Mouse (Mus musculus) liver, adult 2 months (tissue): ENCODE data around the gene Maml2. TPM values are rescaled to one million over a fixed set of nuclear protein-coding genes. Genes with fewer than 3 reads are reported as not detected.

Source experiments
- DNase-seq: peaks from one replicate; pipeline ENCODE4 v3.0.0-alpha.2; 2011; ENCODE audit warnings: low read depth, low spot score; ENCODE audit errors: extremely low read depth
- H3K27ac ChIP-seq: fragments of 200-500 bp; replicated peaks from 2 replicates; pipeline ENCODE4 v1.5.1; 2012; ENCODE audit warnings: low read depth, mild to moderate bottlenecking, control low read depth, inconsistent platforms, low read length; ENCODE audit not compliant: insufficient read depth
- H3K27me3 ChIP-seq: fragments of 200-500 bp; 2 replicates; pipeline ENCODE4 v1.6.1; 2012; ENCODE audit warnings: mild to moderate bottlenecking, moderate library complexity, low read length, inconsistent platforms; ENCODE audit not compliant: control insufficient read depth, insufficient read depth
- H3K36me3 ChIP-seq: fragments of 200-500 bp; 2 replicates; pipeline ENCODE4 v1.6.1; 2012; ENCODE audit warnings: low read length, inconsistent platforms; ENCODE audit not compliant: control insufficient read depth, insufficient read depth
- H3K4me1 ChIP-seq: fragments of 200-500 bp; 2 replicates; pipeline ENCODE4 v1.6.1; 2011; ENCODE audit warnings: low read length; ENCODE audit not compliant: control insufficient read depth, insufficient read depth
- H3K4me3 ChIP-seq: fragments of 200-500 bp; 2 replicates; pipeline ENCODE4 v1.5.1; 2011; ENCODE audit warnings: low read depth, mild to moderate bottlenecking, control low read depth, low read length, moderate library complexity; ENCODE audit not compliant: insufficient read depth
- H3K79me2 ChIP-seq: fragments of 200-500 bp; 2 replicates; pipeline ENCODE4 v1.6.1; 2012; ENCODE audit warnings: inconsistent platforms, mild to moderate bottlenecking, low read length, moderate library complexity; ENCODE audit not compliant: control insufficient read depth, insufficient read depth
- H3K9ac ChIP-seq: fragments of 200-500 bp; 2 replicates; pipeline ENCODE4 v1.6.1; 2012; ENCODE audit warnings: low read depth, mild to moderate bottlenecking, control low read depth, inconsistent platforms, low read length
- CTCF ChIP-seq: fragments of 200-500 bp; IDR thresholded peaks from 2 replicates; pipeline ENCODE4 v1.5.1; 2011; ENCODE audit warnings: low read depth, low read length, control low read depth
- POLR2A ChIP-seq: fragments of 200-500 bp; IDR thresholded peaks from 2 replicates; pipeline ENCODE4 v1.6.1; 2011; ENCODE audit warnings: low read length, control low read depth; ENCODE audit not compliant: insufficient read depth; ENCODE audit errors: extremely low read depth
- WGBS: fragments of 180-500 bp; shearing (Covaris S2); methylation state at CpG from one replicate; pipeline ENCODE4 v1.1.7; 2018; 5-methylcytosine and 5-hydroxymethylcytosine counted together
- polyA plus RNA-seq: library from polyadenylated mRNA; depleted of rRNA; stranded (reverse); fragments of >200 nt; gene quantifications from 2 replicates; pipeline ENCODE4 v1.2.3, GENCODE M21; 2012
- total RNA-seq: library from RNA; depleted of rRNA; stranded (reverse); fragments of >200 nt; gene quantifications from 2 replicates; pipeline ENCODE4 v1.2.3, GENCODE M21; 2014

Maml2 gene
- total and polyA plus RNA-seq, 2 experiments, result 0.77 to 1.2 TPM

DNA sequence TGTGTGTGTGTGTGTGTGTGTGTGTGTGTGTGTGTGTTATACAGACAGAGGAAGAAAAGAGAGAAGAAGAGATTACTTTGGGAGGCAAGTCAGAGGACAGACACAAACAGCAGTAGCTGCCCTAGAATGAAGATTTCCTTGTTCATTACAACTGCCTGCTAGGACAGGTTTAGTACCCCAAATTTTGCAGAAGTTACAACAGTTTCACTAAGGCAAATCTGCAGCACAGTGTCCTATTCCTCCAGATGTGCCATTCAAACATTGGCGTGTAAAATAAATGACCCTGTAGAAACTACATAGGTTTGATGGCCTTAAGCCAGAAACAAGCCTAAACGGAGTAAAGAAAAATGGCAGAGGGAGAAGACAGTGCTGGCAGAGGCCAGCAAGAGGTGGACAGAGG, 195.1 kb downstream of the Maml2 start:
- no peaks in the 10 kb centered on the region for H3K36me3 ChIP-seq
- 75% methylated on average over 2 of the region's 2 CpGs for WGBS
- no peak for DNase-seq
- no peak for TF ChIP-seq POLR2A
- no peak for TF ChIP-seq CTCF
- H3K4me1 ChIP-seq, result no peaks in the 10 kb centered on the region
- H3K9ac ChIP-seq, result no peak overlapping the region
- no peak overlapping the region for H3K4me3 ChIP-seq
- no peaks in the 10 kb centered on the region for H3K79me2 ChIP-seq
- H3K27me3 ChIP-seq, result no peaks in the 10 kb centered on the region
- no peak overlapping the region for H3K27ac ChIP-seq

DNA sequence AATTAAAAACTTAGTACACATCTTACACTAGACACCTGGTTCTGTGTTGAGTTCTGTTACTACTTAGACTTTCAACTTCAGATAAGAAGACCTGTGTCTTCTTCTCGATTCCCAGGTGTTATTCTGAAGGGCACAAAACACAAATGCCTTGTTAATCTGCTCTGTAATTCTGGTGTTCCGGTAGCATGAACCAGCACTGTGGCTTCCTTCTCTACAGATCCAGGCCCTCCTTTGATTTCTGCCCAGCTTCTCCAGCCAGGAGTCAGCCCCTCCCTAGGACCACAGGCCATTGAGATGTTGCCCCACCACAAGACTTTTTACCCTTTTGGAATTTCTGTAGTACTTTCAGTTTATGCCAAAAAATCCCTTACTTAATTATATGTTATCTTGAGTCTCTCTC, 196.0 kb downstream of the Maml2 start:
- no peaks in the 10 kb centered on the region for H3K79me2 ChIP-seq

DNA sequence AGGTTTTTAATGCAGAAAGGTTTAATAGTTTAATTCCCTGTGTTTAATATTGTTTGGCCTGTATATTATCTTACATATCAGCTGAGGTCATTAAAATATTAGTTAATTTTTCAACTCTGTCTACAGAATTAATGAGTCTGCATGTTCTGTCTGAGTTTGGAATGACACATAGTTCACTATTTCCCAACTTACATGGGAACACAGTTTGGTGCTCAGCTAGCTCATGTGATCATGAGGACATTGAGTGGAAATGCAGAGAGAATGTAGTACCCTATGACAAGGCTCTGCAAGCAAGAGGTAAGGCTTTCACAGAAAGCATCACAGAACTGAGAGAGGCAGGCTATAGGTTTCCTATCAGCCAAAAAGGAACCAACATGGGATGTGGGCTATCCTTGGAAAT, 197.8 kb downstream of the Maml2 start:
- Histone ChIP-seq H3K79me2 (no peaks in the 10 kb centered on the region), H3K27ac (no peak overlapping the region), H3K36me3 (no peaks in the 10 kb centered on the region), H3K4me3 (no peak overlapping the region), H3K27me3 (no peaks in the 10 kb centered on the region), H3K9ac (no peak overlapping the region), H3K4me1 (no peaks in the 10 kb centered on the region)
- TF ChIP-seq POLR2A (no peak), CTCF (no peak)
- DNase-seq, result no peak

More for the DNA sequence above, 196.0 kb downstream of the Maml2 start:
- Histone ChIP-seq H3K4me1 (no peaks in the 10 kb centered on the region), H3K27ac (no peak overlapping the region), H3K4me3 (no peak overlapping the region), H3K9ac (no peak overlapping the region), H3K27me3 (no peaks in the 10 kb centered on the region), H3K36me3 (no peaks in the 10 kb centered on the region)
- TF ChIP-seq CTCF (no peak), POLR2A (no peak)
- 86% methylated on average over 2 of the region's 2 CpGs for WGBS
- no peak for DNase-seq

DNA sequence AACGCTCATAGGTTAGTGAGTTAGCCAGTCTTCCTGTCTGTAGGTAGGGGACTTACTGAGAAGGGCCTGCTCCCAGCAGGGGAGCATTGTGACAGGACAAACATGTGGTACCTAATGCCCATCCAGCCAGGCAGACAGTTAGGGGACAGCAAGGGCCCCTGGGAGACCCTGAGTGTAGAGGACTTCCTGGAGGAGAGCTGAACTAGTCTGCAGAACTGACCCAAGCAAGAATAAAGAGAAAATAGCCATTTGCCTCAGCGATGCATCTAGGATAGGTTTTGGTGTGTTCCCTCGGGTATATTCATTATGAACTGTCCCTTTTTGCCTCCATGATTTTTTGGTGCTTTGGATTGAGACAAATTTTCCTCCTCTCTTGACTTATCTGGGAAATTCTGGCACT, 199.3 kb downstream of the Maml2 start:
- H3K27ac ChIP-seq, result no peak overlapping the region
- no peak overlapping the region for H3K9ac ChIP-seq
- H3K36me3 ChIP-seq, result no peaks in the 10 kb centered on the region
- H3K4me1 ChIP-seq, result no peaks in the 10 kb centered on the region
- TF ChIP-seq CTCF, result no peak
- TF ChIP-seq POLR2A, result no peak
- no peaks in the 10 kb centered on the region for H3K79me2 ChIP-seq
- DNase-seq, result no peak
- H3K4me3 ChIP-seq, result no peak overlapping the region
- no peaks in the 10 kb centered on the region for H3K27me3 ChIP-seq
- WGBS, result 84% methylated on average over 3 of the region's 3 CpGs

DNA sequence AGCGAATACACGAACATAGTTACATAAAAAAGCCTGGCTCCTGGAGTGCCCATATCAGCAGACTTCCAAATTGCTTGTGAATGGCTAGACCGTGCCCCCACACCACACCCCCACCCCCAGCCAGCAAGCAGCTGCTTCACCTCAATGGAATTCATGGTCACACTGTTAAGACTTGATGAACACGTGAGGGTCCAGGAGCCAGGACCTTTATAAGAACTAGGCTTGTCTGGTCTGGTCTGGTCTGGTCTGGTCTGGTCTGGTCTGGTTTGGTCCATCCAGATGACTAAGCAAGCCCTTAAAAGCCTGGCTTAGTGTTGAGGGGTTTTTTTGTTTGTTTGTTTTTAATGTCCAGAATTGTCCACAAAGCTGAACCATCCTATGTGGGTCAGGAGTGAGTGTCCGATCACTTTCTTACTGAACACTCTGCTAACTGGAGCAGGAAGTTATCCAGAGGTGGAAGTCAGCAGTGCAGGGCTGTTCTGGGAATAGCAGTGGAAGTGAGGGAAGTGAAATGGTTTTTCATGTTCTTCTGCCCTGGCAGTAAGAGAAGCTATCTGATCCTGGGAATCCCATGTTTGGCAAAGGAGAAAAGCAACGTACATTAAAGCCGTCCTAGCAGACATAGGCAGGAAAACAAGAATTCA, 200.1 kb downstream of the Maml2 start:
- no peaks in the 10 kb centered on the region for H3K36me3 ChIP-seq
- H3K4me1 ChIP-seq, result no peaks in the 10 kb centered on the region
- no peak for DNase-seq
- no peak overlapping the region for H3K27ac ChIP-seq
- WGBS, result 77% methylated on average over 7 of the region's 7 CpGs
- no peaks in the 10 kb centered on the region for H3K27me3 ChIP-seq
- H3K4me3 ChIP-seq, result no peak overlapping the region
- no peak overlapping the region for H3K9ac ChIP-seq
- no peaks in the 10 kb centered on the region for H3K79me2 ChIP-seq
- TF ChIP-seq POLR2A (no peak), CTCF (no peak)

DNA sequence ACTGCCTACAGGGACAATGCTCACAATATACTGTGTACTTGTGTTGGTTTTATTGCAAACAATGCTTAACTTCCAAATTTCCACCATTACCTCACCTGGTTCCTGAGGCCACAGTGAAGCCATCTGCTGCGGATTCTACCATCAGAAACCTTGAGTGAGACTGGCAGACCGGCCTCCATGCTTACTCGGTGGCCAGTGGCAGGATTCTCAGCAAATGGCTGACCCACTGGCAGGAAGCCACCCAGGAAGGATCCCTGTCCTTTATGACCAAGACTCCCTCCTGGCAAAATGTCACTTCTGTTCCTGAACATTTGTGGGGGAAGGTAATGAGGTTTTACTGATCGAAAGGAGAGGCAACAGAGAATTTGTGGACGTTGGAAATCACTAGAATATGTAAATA, 202.3 kb downstream of the Maml2 start:
- TF ChIP-seq CTCF (no peak), POLR2A (no peak)
- no peak overlapping the region for H3K4me3 ChIP-seq
- DNase-seq, result no peak
- H3K4me1 ChIP-seq, result no peaks in the 10 kb centered on the region
- H3K79me2 ChIP-seq, result no peaks in the 10 kb centered on the region
- H3K9ac ChIP-seq, result no peak overlapping the region
- H3K27me3 ChIP-seq, result no peaks in the 10 kb centered on the region
- no peak overlapping the region for H3K27ac ChIP-seq
- WGBS, result 69% methylated on average over 5 of the region's 5 CpGs
- no peaks in the 10 kb centered on the region for H3K36me3 ChIP-seq
